In genomic region chr4:59321181-59322008, GRCm38 (mm10) we compare ENCODE assay signal across 20 mouse cellular contexts.
DNase-seq lines count a peak whose midpoint lies in the region; ATAC-seq and TF ChIP-seq lines count a peak whose summit lies in the region.
"Had no signal": no experiment of that assay in that cellular context is flagged by ENCODE, and none has a peak within 500 bp of the region (broad histone marks: within the 10 kb centered on the region; RNA-seq: fewer than 3 reads in every experiment).

No protein-coding gene starts in this region.

- TF ChIP-seq CTCF in kidney, postnatal 0 days (IDR thresholded peaks at IDR 0.05; ENCODE audit: low read depth) = no peak

- H3K27me3 ChIP-seq in kidney, postnatal 0 days (ENCODE audit: insufficient read depth, low read length) = no peaks in the 10 kb centered on the region
- no peaks in the 10 kb centered on the region for H3K27me3 ChIP-seq in embryonic facial prominence, embryonic 13.5 days
- no peaks in the 10 kb centered on the region for H3K27me3 ChIP-seq in forebrain, embryonic 16.5 days (replicated peaks; ENCODE audit: control insufficient read depth, insufficient read depth, low read length)
- H3K27me3 ChIP-seq: limb, embryonic 12.5 days; liver, embryonic 15.5 days; neural tube, embryonic 13.5 days; stomach, embryonic 15.5 days had no signal

- ATAC-seq in kidney, postnatal 0 days (replicated peaks; ENCODE audit: low FRiP score, low read depth) = no peak
- ATAC-seq in embryonic facial prominence, embryonic 13.5 days (ENCODE audit: insufficient number of reproducible peaks, insufficient read depth, low FRiP score, low TSS enrichment, low read depth) = no peak
- peak; percentile 57 for ATAC-seq in forebrain, embryonic 16.5 days
- ATAC-seq: CD4-positive, CD25-positive, alpha-beta regulatory T cell, adult 4 months had no signal

- WGBS in kidney, postnatal 0 days = 72% methylated on average over 12 of the region's 12 CpGs
- WGBS in embryonic facial prominence, embryonic 13.5 days = 52% methylated on average over 12 of the region's 12 CpGs
- WGBS in forebrain, embryonic 16.5 days = 34% methylated on average over 12 of the region's 12 CpGs

- H3K4me1 ChIP-seq in kidney, postnatal 0 days (replicated peaks; ENCODE audit: insufficient read depth, low read length) = no peaks in the 10 kb centered on the region
- H3K4me1 ChIP-seq in embryonic facial prominence, embryonic 13.5 days = peaks cover 40% of the 10 kb centered on the region
- peaks cover 22% of the 10 kb centered on the region for H3K4me1 ChIP-seq in forebrain, embryonic 16.5 days (replicated peaks; ENCODE audit: control insufficient read depth, insufficient read depth, low read length)

- no peak overlapping the region for H3K9ac ChIP-seq in kidney, postnatal 0 days (ENCODE audit: low read depth, low read length)
- H3K9ac ChIP-seq in embryonic facial prominence, embryonic 13.5 days = no peak overlapping the region
- no peak overlapping the region for H3K9ac ChIP-seq in forebrain, embryonic 16.5 days (replicated peaks; ENCODE audit: low read depth, low read length)
- H3K9ac ChIP-seq: hindbrain, embryonic 14.5 days; limb, embryonic 12.5 days; liver, embryonic 15.5 days; neural tube, embryonic 13.5 days; stomach, embryonic 15.5 days had no signal

- no peaks in the 10 kb centered on the region for H3K36me3 ChIP-seq in kidney, postnatal 0 days (ENCODE audit: insufficient read depth, low read length)
- no peaks in the 10 kb centered on the region for H3K36me3 ChIP-seq in embryonic facial prominence, embryonic 13.5 days
- no peaks in the 10 kb centered on the region for H3K36me3 ChIP-seq in forebrain, embryonic 16.5 days (ENCODE audit: control insufficient read depth, insufficient read depth)
- H3K36me3 ChIP-seq: limb, embryonic 12.5 days; neural tube, embryonic 13.5 days; stomach, embryonic 15.5 days had no signal

- H3K4me2 ChIP-seq in kidney, postnatal 0 days (ENCODE audit: low read length) = no peak overlapping the region
- no peak overlapping the region for H3K4me2 ChIP-seq in embryonic facial prominence, embryonic 13.5 days
- no peak overlapping the region; the same call in 1 of the 2 replicates for H3K4me2 ChIP-seq in forebrain, embryonic 16.5 days (ENCODE audit: low read length)
- H3K4me2 ChIP-seq: hindbrain, embryonic 14.5 days; limb, embryonic 12.5 days; liver, embryonic 15.5 days; neural tube, embryonic 13.5 days; stomach, embryonic 15.5 days had no signal

- H3K9me3 ChIP-seq in kidney, postnatal 0 days (replicated peaks; ENCODE audit: low read length) = no peaks in the 10 kb centered on the region
- no peaks in the 10 kb centered on the region for H3K9me3 ChIP-seq in embryonic facial prominence, embryonic 13.5 days
- H3K9me3 ChIP-seq in forebrain, embryonic 16.5 days (ENCODE audit: control insufficient read depth, low read length) = no peaks in the 10 kb centered on the region
- H3K9me3 ChIP-seq: limb, embryonic 12.5 days; liver, embryonic 15.5 days; neural tube, embryonic 13.5 days; stomach, embryonic 15.5 days had no signal

- H3K4me3 ChIP-seq in kidney, postnatal 0 days (replicated peaks; ENCODE audit: low read depth, low read length) = no peak overlapping the region
- H3K4me3 ChIP-seq in embryonic facial prominence, embryonic 13.5 days = no peak overlapping the region
- no peak overlapping the region for H3K4me3 ChIP-seq in forebrain, embryonic 16.5 days (replicated peaks; ENCODE audit: low read length)
- H3K4me3 ChIP-seq: gastrocnemius, adult 2 months; heart, adult 2 months; left cerebral cortex, adult 2 months; limb, embryonic 12.5 days; liver, embryonic 15.5 days; neural tube, embryonic 13.5 days; stomach, embryonic 15.5 days had no signal

- DNase-seq in kidney, postnatal 0 days (ENCODE audit: low spot score) = peak; percentile 39
- DNase-seq in kidney, adult 8-10 months = no peak
- peak; percentile 25 for DNase-seq in Muller cell, postnatal 12 days (ENCODE audit: inconsistent ontology term)
- DNase-seq in right cerebral cortex, postnatal 25 days = no peak
- DNase-seq in ovary, postnatal 10 days (ENCODE audit: low spot score) = no peak
- DNase-seq: adrenal gland, postnatal 25 days; cerebellum, adult 9-11 months; gastrocnemius, adult 2 months; heart, adult 2 months; kidney, adult 2 months; thymus, postnatal 36 days had no signal

- no peak overlapping the region for H3K27ac ChIP-seq in kidney, postnatal 0 days
- peak overlapping the region; percentile 7; the same call in 1 of the 2 replicates for H3K27ac ChIP-seq in embryonic facial prominence, embryonic 13.5 days
- H3K27ac ChIP-seq in forebrain, embryonic 16.5 days (ENCODE audit: low read length) = no peak overlapping the region
- H3K27ac ChIP-seq: gastrocnemius, adult 2 months; heart, adult 2 months; hindbrain, embryonic 14.5 days; left cerebral cortex, adult 2 months; limb, embryonic 12.5 days; neural tube, embryonic 13.5 days; stomach, embryonic 15.5 days had no signal

Comparison
In these comparisons a context has a peak if more than half of its experiments do, and no peak if none do; other contexts are left out.
1. DNase-seq: peak in kidney, postnatal 0 days (single experiment) and Muller cell, postnatal 12 days (single experiment); none in kidney, adult 8-10 months (0 of 2), right cerebral cortex, postnatal 25 days (single experiment) and ovary, postnatal 10 days (single experiment).